Mouse (Mus musculus): ENCODE measurements at regions not wholly inside any gene's neighbourhood (a gene's known extent, or its start where the extent isn't known, plus 50 kb on each side); places are given as distances from the start of the nearest gene placed in this dataset.

DNA sequence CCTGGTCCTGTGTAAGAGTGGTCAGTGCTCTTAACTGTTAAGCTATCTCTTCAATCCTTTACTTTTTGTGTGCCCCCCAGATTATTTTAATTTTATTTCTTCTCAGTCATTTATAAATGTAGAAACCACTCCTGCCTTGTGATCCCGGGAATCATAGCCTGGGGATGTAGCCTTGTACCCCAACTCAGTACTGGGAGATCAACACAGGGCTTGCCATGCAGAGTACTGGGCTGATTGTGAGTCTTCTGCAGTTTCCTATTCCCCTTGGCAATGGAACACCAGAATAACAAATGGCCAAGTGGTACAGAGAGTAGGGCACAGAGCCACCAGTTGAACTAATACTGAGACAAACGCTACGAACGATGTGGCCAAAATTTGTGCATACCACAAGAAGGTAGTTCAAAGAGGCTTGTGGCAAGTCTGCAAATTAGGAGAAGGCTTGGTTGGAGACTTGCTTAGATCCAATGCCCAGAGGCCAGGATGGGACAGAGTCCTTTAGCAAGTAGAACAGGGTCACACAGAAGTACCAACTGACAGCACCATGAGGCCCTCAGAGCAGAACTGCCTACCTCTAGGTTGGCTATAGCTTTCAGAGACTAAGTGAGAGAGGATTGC is 151.9 kb downstream of the Qrsl1 start:
- DNase-seq (ENCODE audit: low spot score) (no peak), ATAC-seq (no peak)
- 85% methylated on average over 4 of the region's 4 CpGs for WGBS
- Histone ChIP-seq H3K4me1 (ENCODE audit: insufficient read depth, low read length) (no peaks in the 10 kb centered on the region), H3K27me3 (ENCODE audit: insufficient read depth, low read length) (no peaks in the 10 kb centered on the region), H3K4me3 (ENCODE audit: low read length) (no peak overlapping the region), H3K27ac (no peak overlapping the region), H3K4me2 (ENCODE audit: low read depth, low read length) (no peak overlapping the region), H3K9ac (replicated peaks; ENCODE audit: low read length) (no peak overlapping the region), H3K9me3 (ENCODE audit: low read length) (no peaks in the 10 kb centered on the region), H3K36me3 (ENCODE audit: insufficient read depth, low read length) (no peaks in the 10 kb centered on the region)
- no peak for TF ChIP-seq CTCF (IDR thresholded peaks at IDR 0.05; ENCODE audit: low read depth)

GRCm38 (mm10) chr10:43750401-43750800 is 151.1 kb downstream of the Qrsl1 start:
- DNase-seq (ENCODE audit: low spot score) (no peak), ATAC-seq (no peak)
- Histone ChIP-seq H3K9ac (replicated peaks; ENCODE audit: low read length) (no peak overlapping the region), H3K4me2 (ENCODE audit: low read depth, low read length) (no peak overlapping the region), H3K4me1 (ENCODE audit: insufficient read depth, low read length) (no peaks in the 10 kb centered on the region), H3K36me3 (ENCODE audit: insufficient read depth, low read length) (no peaks in the 10 kb centered on the region), H3K27me3 (ENCODE audit: insufficient read depth, low read length) (no peaks in the 10 kb centered on the region), H3K27ac (no peak overlapping the region), H3K4me3 (ENCODE audit: low read length) (no peak overlapping the region), H3K9me3 (ENCODE audit: low read length) (no peaks in the 10 kb centered on the region)
- TF ChIP-seq CTCF (IDR thresholded peaks at IDR 0.05; ENCODE audit: low read depth): no peak
- 90% methylated on average over 6 of the region's 6 CpGs for WGBS

DNA sequence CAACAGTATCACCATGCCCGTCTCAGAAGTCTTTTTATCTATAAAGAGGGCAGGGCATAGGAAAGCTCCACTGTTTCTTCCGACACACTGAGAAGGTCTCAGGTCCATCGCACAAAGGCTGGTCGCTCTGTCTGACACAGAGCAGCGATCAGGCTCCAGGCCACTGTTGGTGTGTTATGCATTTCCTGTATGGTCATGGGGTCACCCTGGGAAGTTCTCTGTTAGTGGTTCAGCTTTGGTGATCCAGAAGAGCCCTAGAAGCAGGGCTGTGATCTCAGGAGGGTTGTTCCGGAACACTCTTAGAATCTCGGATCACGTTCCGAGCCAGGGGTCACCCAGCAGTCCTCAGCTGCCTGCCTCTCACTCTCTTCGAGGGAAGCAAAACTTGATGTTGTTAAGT is 150.7 kb downstream of the Qrsl1 start:
- Histone ChIP-seq H3K27ac (no peak overlapping the region), H3K9ac (replicated peaks; ENCODE audit: low read length) (no peak overlapping the region), H3K4me2 (ENCODE audit: low read depth, low read length) (no peak overlapping the region), H3K9me3 (ENCODE audit: low read length) (no peaks in the 10 kb centered on the region), H3K36me3 (ENCODE audit: insufficient read depth, low read length) (no peaks in the 10 kb centered on the region), H3K4me3 (ENCODE audit: low read length) (no peak overlapping the region), H3K27me3 (ENCODE audit: insufficient read depth, low read length) (no peaks in the 10 kb centered on the region), H3K4me1 (ENCODE audit: insufficient read depth, low read length) (no peaks in the 10 kb centered on the region)
- TF ChIP-seq CTCF (IDR thresholded peaks at IDR 0.05; ENCODE audit: low read depth): no peak
- DNase-seq (ENCODE audit: low spot score) (no peak), ATAC-seq (no peak)
- 84% methylated on average over 10 of the region's 10 CpGs for WGBS

DNA sequence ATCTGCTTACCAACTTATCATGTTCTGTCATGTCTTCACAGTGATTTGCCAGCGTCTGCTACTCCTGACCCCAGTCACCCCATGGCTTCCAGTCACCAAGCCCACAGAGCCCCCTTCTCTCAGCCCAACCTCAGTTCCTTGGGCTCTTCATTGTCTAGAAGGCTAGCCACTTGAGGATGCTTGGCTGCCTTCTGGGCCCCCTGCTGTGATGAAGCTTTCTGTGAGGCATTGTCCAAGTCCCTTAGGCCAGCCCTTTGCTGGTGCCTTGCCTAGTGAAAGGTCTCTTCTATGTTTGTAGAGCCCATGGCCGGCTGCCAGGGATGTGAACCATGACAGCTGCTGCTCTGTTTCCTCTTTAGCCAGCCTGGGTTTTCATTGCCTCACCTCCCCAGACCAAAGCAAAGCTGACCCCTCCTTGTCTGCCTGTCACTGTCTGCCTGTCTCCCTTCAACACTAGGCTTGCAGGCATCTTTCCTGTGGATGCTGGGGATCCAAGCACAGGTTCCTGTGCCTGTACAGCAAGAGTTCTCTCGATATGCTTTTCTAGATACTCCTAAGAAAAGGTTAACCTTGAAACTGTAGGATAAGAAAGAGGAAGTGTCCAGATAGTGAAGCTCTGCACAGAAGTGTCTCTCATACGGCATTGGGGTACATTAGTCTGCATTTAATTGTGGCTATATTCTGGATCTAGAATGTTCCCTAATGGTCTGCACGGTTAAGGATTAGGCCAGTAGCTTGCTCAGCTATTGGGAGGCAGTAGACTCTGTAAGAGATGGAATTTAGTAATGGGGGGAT is 149.5 kb downstream of the Qrsl1 start:
- Histone ChIP-seq H3K27me3 (ENCODE audit: insufficient read depth, low read length) (no peaks in the 10 kb centered on the region), H3K4me3 (ENCODE audit: low read length) (no peak overlapping the region), H3K4me2 (ENCODE audit: low read depth, low read length) (no peak overlapping the region), H3K4me1 (ENCODE audit: insufficient read depth, low read length) (no peaks in the 10 kb centered on the region), H3K9ac (replicated peaks; ENCODE audit: low read length) (no peak overlapping the region), H3K27ac (0 out of 2 replicates have a peak overlapping the region, but pooled peaks have one; percentile 26), H3K9me3 (ENCODE audit: low read length) (no peaks in the 10 kb centered on the region), H3K36me3 (ENCODE audit: insufficient read depth, low read length) (no peaks in the 10 kb centered on the region)
- ATAC-seq (peak; percentile 93), DNase-seq (ENCODE audit: low spot score) (peak; percentile 86)
- no peak for TF ChIP-seq CTCF (IDR thresholded peaks at IDR 0.05; ENCODE audit: low read depth)
- 52% methylated on average over 5 of the region's 5 CpGs for WGBS

GRCm38 (mm10) chr10:43756881-43757565 is 144.5 kb downstream of the Qrsl1 start:
- H3K36me3 ChIP-seq (ENCODE audit: insufficient read depth, low read length): no peaks in the 10 kb centered on the region
- no peak overlapping the region for H3K4me3 ChIP-seq (ENCODE audit: low read length)
- TF ChIP-seq CTCF (IDR thresholded peaks at IDR 0.05; ENCODE audit: low read depth): no peak
- no peaks in the 10 kb centered on the region for H3K9me3 ChIP-seq (ENCODE audit: low read length)
- ATAC-seq (no peak), DNase-seq (ENCODE audit: low spot score) (no peak)
- H3K27me3 ChIP-seq (ENCODE audit: insufficient read depth, low read length): no peaks in the 10 kb centered on the region
- no peak overlapping the region for H3K9ac ChIP-seq (replicated peaks; ENCODE audit: low read length)
- H3K4me1 ChIP-seq (ENCODE audit: insufficient read depth, low read length): no peaks in the 10 kb centered on the region
- H3K27ac ChIP-seq: no peak overlapping the region
- 77% methylated on average over 6 of the region's 6 CpGs for whole genome bisulfite sequencing
- H3K4me2 ChIP-seq (ENCODE audit: low read depth, low read length): no peak overlapping the region

DNA sequence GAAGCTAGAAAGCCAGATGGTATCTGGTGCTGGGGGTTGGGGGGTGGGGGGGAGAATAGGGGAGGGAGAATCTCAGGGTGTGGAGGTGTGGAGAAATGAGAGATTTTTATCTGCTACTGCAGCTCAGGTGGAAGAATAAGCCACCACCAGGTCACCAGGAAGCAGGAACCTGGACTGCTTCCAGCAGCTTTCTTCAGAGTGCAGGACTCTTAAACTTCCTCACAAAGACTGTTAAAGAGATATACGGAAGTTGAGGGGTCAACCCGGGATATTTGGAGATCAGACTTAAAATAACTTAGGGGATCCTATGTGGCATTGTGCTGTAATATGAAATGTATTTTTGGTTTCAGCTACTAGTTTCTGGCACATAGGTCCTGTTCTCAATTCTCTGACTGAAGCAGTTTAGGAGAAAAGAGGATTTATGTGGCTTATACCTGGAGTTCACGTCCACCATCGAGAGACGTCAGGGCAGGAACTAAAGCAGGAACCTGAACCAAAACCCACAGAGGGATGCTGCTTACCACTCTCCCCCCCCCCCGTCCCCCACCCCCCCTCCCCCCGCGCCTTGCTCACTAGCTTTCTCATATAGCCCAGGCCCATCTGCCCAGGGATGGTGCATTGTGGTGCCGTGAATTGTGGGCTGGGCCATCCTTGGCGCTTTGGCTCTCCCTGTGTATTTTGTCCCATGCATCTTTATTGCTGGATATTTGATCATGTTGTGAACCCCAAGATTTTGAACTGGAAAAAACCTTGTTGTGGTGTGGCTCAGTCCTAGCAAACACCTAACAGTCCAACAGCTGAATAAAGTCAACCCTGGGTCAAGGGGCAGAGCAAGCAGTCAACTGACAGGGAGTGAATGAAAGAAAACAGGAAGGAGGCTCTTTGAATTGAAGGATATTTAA is 143.2 kb downstream of the Qrsl1 start:
- Histone ChIP-seq H3K27me3 (ENCODE audit: insufficient read depth, low read length) (no peaks in the 10 kb centered on the region), H3K9me3 (ENCODE audit: low read length) (no peaks in the 10 kb centered on the region), H3K4me2 (ENCODE audit: low read depth, low read length) (no peak overlapping the region), H3K36me3 (ENCODE audit: insufficient read depth, low read length) (no peaks in the 10 kb centered on the region), H3K4me1 (ENCODE audit: insufficient read depth, low read length) (no peaks in the 10 kb centered on the region), H3K4me3 (ENCODE audit: low read length) (no peak overlapping the region), H3K9ac (replicated peaks; ENCODE audit: low read length) (no peak overlapping the region), H3K27ac (no peak overlapping the region)
- ATAC-seq (no peak), DNase-seq (ENCODE audit: low spot score) (no peak)
- WGBS: 87% methylated on average over 10 of the region's 10 CpGs
- no peak for TF ChIP-seq CTCF (IDR thresholded peaks at IDR 0.05; ENCODE audit: low read depth)
